Mouse (Mus musculus): ENCODE measurements around the gene Oxct1. TPM values are rescaled to one million over a fixed set of nuclear protein-coding genes. Genes with fewer than 3 reads are reported as not detected.

The Oxct1 gene
- total and polyA plus RNA-seq, 3 experiments = 304 to 1,524 (median 1,394) TPM

- peaks cover 7% of the 10 kb centered on the region for H3K36me3 ChIP-seq (ENCODE audit: control insufficient read depth, insufficient read depth, low read length)
- WGBS = 74% methylated on average over 10 of the region's 10 CpGs
These were observed 74.8 kb downstream of the Oxct1 start for GRCm38 (mm10) chr15:4101025-4101424.

GRCm38 (mm10) chr15:4104319-4104718 lies 78.1 kb downstream of the Oxct1 start:
- Histone ChIP-seq H3K36me3 (ENCODE audit: control insufficient read depth, insufficient read depth, low read length) (peaks cover 2% of the 10 kb centered on the region; the same call in 1 of the 2 replicates), H3K27ac (no peak overlapping the region), H3K27me3 (ENCODE audit: control insufficient read depth, insufficient read depth, low read length) (no peaks in the 10 kb centered on the region), H3K9ac (ENCODE audit: low read depth, low read length) (no peak overlapping the region), H3K4me3 (no peak overlapping the region), H3K79me2 (replicated peaks; ENCODE audit: control insufficient read depth, insufficient read depth, low read length) (no peaks in the 10 kb centered on the region), H3K4me1 (ENCODE audit: control insufficient read depth, insufficient read depth, low read length) (no peaks in the 10 kb centered on the region)
- WGBS = 75% methylated on average over 12 of the region's 12 CpGs
- DNase-seq = no peak
- intact Hi-C loops (cut with DNase I) = no loop called here
- no peak for TF ChIP-seq POLR2A (IDR thresholded peaks at IDR 0.05; ENCODE audit: insufficient read depth, low read depth, low read length)
- no peak for TF ChIP-seq CTCF (IDR thresholded peaks at IDR 0.05)
- TF ChIP-seq EP300 (IDR thresholded peaks at IDR 0.05; ENCODE audit: insufficient read depth, low read depth, low read length) = no peak

More at GRCm38 (mm10) chr15:4101025-4101424, 74.8 kb downstream of the Oxct1 start:
- Histone ChIP-seq H3K4me3 (no peak overlapping the region), H3K27ac (no peak overlapping the region), H3K27me3 (ENCODE audit: control insufficient read depth, insufficient read depth, low read length) (no peaks in the 10 kb centered on the region), H3K9ac (ENCODE audit: low read depth, low read length) (no peak overlapping the region), H3K79me2 (replicated peaks; ENCODE audit: control insufficient read depth, insufficient read depth, low read length) (no peaks in the 10 kb centered on the region), H3K4me1 (ENCODE audit: control insufficient read depth, insufficient read depth, low read length) (no peaks in the 10 kb centered on the region)
- DNase-seq = no peak
- intact Hi-C loops (cut with DNase I) = no loop called here
- TF ChIP-seq POLR2A (IDR thresholded peaks at IDR 0.05; ENCODE audit: insufficient read depth, low read depth, low read length) = no peak

- no peak overlapping the region for H3K9ac ChIP-seq (ENCODE audit: low read depth, low read length)
- TF ChIP-seq CTCF (IDR thresholded peaks at IDR 0.05) (no peak), EP300 (IDR thresholded peaks at IDR 0.05; ENCODE audit: insufficient read depth, low read depth, low read length) (no peak), POLR2A (IDR thresholded peaks at IDR 0.05; ENCODE audit: insufficient read depth, low read depth, low read length) (no peak)
- intact Hi-C loops (cut with DNase I) = no loop called here
- DNase-seq = no peak
- no peak overlapping the region for H3K27ac ChIP-seq
- no peak overlapping the region for H3K4me3 ChIP-seq
- H3K27me3 ChIP-seq (ENCODE audit: control insufficient read depth, insufficient read depth, low read length) = no peaks in the 10 kb centered on the region
- WGBS = 82% methylated on average over 4 of the region's 4 CpGs
- H3K79me2 ChIP-seq (replicated peaks; ENCODE audit: control insufficient read depth, insufficient read depth, low read length) = no peaks in the 10 kb centered on the region
- H3K4me1 ChIP-seq (ENCODE audit: control insufficient read depth, insufficient read depth, low read length) = no peaks in the 10 kb centered on the region
- peaks cover 2% of the 10 kb centered on the region; the same call in 1 of the 2 replicates for H3K36me3 ChIP-seq (ENCODE audit: control insufficient read depth, insufficient read depth, low read length)
These were observed 79.3 kb downstream of the Oxct1 start for GRCm38 (mm10) chr15:4105498-4105897.

DNA sequence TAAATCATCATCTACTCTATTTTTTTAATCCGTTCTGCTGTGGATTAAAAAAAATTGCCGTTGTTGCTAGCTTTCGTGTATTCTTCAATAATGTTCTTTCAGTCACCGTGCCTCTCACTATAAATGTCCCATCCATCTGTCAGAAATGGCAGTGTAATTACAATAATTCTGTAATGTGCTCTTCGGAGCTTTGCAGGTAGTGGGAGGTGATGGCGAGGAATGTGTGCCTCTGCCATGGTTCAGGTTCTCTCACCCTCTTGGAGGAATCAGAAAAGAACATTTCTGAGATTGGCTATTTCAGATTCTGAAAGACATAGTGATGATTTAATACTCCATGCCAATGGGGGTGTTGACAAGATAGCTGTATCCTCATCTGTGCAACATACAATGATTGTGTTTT lies 93.8 kb downstream of the Oxct1 start:
- no peak for DNase-seq
- H3K79me2 ChIP-seq (replicated peaks; ENCODE audit: control insufficient read depth, insufficient read depth, low read length) = no peaks in the 10 kb centered on the region
- WGBS = 97% methylated on average over 6 of the region's 6 CpGs
- TF ChIP-seq POLR2A (IDR thresholded peaks at IDR 0.05; ENCODE audit: insufficient read depth, low read depth, low read length) (no peak), EP300 (IDR thresholded peaks at IDR 0.05; ENCODE audit: insufficient read depth, low read depth, low read length) (no peak), CTCF (IDR thresholded peaks at IDR 0.05) (no peak)
- no peaks in the 10 kb centered on the region for H3K27me3 ChIP-seq (ENCODE audit: control insufficient read depth, insufficient read depth, low read length)
- H3K9ac ChIP-seq (ENCODE audit: low read depth, low read length) = no peak overlapping the region
- no peaks in the 10 kb centered on the region for H3K36me3 ChIP-seq (ENCODE audit: control insufficient read depth, insufficient read depth, low read length)
- H3K27ac ChIP-seq = no peak overlapping the region
- intact Hi-C loops (cut with DNase I) = no loop called here
- H3K4me3 ChIP-seq = no peak overlapping the region
- H3K4me1 ChIP-seq (ENCODE audit: control insufficient read depth, insufficient read depth, low read length) = no peaks in the 10 kb centered on the region

DNA sequence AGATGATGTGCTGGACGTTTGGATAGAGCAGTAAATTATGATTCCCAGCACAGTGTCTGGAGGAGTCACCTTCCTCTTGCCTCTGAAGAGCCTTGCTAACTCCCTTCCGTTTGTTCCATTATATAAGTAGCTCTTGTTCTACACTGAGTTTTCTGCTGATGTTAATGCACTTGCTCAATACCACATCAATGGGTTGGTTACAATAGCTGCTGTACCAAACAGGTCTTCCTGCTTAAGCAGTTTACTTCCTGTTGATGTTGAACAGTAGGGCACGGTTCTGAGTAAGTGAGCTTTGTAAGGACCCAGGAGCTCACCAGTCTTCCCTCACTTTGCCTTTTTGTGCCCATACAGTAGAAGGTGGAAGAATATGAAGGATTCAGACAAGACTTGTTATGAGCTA lies 98.5 kb downstream of the Oxct1 start:
- H3K9ac ChIP-seq (ENCODE audit: low read depth, low read length) = no peak overlapping the region
- no peak for DNase-seq
- no peak for TF ChIP-seq CTCF (IDR thresholded peaks at IDR 0.05)
- TF ChIP-seq EP300 (IDR thresholded peaks at IDR 0.05; ENCODE audit: insufficient read depth, low read depth, low read length) = no peak
- TF ChIP-seq POLR2A (IDR thresholded peaks at IDR 0.05; ENCODE audit: insufficient read depth, low read depth, low read length) = no peak
- H3K4me3 ChIP-seq = no peak overlapping the region
- intact Hi-C loops (cut with DNase I) = no loop called here
- H3K79me2 ChIP-seq (replicated peaks; ENCODE audit: control insufficient read depth, insufficient read depth, low read length) = no peaks in the 10 kb centered on the region
- no peaks in the 10 kb centered on the region for H3K27me3 ChIP-seq (ENCODE audit: control insufficient read depth, insufficient read depth, low read length)
- 65% methylated on average over 3 of the region's 3 CpGs for WGBS
- no peaks in the 10 kb centered on the region for H3K4me1 ChIP-seq (ENCODE audit: control insufficient read depth, insufficient read depth, low read length)
- no peak overlapping the region for H3K27ac ChIP-seq
- peaks cover 3% of the 10 kb centered on the region for H3K36me3 ChIP-seq (ENCODE audit: control insufficient read depth, insufficient read depth, low read length)

- WGBS = 8% methylated on average over 1 of the region's 1 CpGs
- H3K27me3 ChIP-seq (ENCODE audit: control insufficient read depth, insufficient read depth, low read length) = no peaks in the 10 kb centered on the region
- TF ChIP-seq CTCF (IDR thresholded peaks at IDR 0.05) = no peak
- TF ChIP-seq EP300 (IDR thresholded peaks at IDR 0.05; ENCODE audit: insufficient read depth, low read depth, low read length) = no peak
- no peak for TF ChIP-seq POLR2A (IDR thresholded peaks at IDR 0.05; ENCODE audit: insufficient read depth, low read depth, low read length)
- no peak for DNase-seq
- H3K9ac ChIP-seq (ENCODE audit: low read depth, low read length) = no peak overlapping the region
- no peaks in the 10 kb centered on the region for H3K79me2 ChIP-seq (replicated peaks; ENCODE audit: control insufficient read depth, insufficient read depth, low read length)
- H3K4me1 ChIP-seq (ENCODE audit: control insufficient read depth, insufficient read depth, low read length) = no peaks in the 10 kb centered on the region
- H3K4me3 ChIP-seq = no peak overlapping the region
- intact Hi-C loops (cut with DNase I) = no loop called here
- H3K36me3 ChIP-seq (ENCODE audit: control insufficient read depth, insufficient read depth, low read length) = no peaks in the 10 kb centered on the region
- no peak overlapping the region for H3K27ac ChIP-seq
These were observed 112.3 kb downstream of the Oxct1 start for GRCm38 (mm10) chr15:4138524-4138923.
